Mouse (Mus musculus) small intestine, adult 2 months (tissue): ENCODE measurements at regions not wholly inside any gene's neighbourhood (a gene's known extent, or its start where the extent isn't known, plus 50 kb on each side); places are given as distances from the start of the nearest gene placed in this dataset.

Experiments used
- CTCF ChIP-seq: fragments of 200-500 bp; IDR thresholded peaks from 2 replicates; pipeline ENCODE4 v1.5.1; 2012; ENCODE audit warnings: low read depth, mild to moderate bottlenecking, control low read depth, inconsistent platforms, low read length, moderate library complexity, mixed read lengths; ENCODE audit not compliant: insufficient replicate concordance, insufficient read length; ENCODE audit errors: extremely low read depth
- POLR2A ChIP-seq: fragments of 200-500 bp; IDR thresholded peaks from 2 replicates; pipeline ENCODE4 v1.6.1; 2012; ENCODE audit warnings: low read depth, mild to moderate bottlenecking, control low read depth, inconsistent platforms, low read length, moderate library complexity

DNA sequence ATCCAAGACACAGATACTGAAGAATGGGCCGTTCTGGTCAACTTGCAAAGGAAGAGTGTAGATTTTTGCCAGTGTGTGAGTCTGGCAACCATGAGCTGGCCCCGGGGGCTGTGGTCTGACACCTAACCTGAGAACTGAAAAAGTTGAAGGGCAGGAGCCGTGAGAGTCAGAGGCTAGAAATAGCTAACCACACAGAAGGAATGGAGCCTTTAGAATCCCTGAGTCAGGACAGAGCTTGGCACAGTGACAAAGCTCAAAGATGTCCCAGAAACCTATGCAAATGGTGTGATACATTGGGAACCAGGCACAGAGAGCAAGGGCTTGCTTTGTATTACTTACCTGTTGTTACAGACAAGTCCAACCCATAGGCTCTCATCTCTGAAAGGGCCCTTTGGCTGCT, 157.9 kb upstream of the Prok2 start:
- no peak for TF ChIP-seq CTCF
- no peak for TF ChIP-seq POLR2A
